Mouse (Mus musculus) mesoderm, embryonic 11.5 days (tissue): Measurements from ENCODE around the gene Tsc22d3.

ENCODE experiments used
- DNase-seq: peaks from one replicate; pipeline ENCODE4 v3.0.0-alpha.2; 2012; ENCODE audit warnings: low read depth, low spot score

Tsc22d3 gene

GRCm38 (mm10) chrX:140600410-140601109 is at the start of gene Tsc22d3:
Tsc22d3 (minus strand) TSS chrX:140600659.
- peak; percentile 58 for DNase-seq

DNA sequence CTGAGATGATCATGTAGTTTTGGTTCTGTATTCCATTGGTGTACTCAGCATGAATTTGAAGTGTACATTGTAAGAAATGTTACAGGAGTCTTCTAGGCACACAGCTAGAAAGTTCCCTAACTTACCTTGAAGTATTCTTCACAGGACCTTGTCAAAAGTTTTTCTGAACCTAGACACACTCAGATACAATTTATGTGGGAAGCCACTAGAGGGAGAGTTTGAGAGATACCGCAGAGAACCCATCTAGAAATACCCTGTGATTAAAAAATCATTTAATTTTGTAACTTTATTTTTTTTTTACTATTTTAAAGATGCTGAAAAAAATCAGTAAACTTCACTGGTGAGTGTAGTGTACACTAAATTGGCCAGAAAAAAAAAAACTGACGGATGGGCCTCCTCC is 39.1 kb upstream of the Tsc22d3 start:
- DNase-seq = no peak

- DNase-seq = no peak
Observed at GRCm38 (mm10) chrX:140638028-140638427, 37.6 kb upstream of the Tsc22d3 start.

DNA sequence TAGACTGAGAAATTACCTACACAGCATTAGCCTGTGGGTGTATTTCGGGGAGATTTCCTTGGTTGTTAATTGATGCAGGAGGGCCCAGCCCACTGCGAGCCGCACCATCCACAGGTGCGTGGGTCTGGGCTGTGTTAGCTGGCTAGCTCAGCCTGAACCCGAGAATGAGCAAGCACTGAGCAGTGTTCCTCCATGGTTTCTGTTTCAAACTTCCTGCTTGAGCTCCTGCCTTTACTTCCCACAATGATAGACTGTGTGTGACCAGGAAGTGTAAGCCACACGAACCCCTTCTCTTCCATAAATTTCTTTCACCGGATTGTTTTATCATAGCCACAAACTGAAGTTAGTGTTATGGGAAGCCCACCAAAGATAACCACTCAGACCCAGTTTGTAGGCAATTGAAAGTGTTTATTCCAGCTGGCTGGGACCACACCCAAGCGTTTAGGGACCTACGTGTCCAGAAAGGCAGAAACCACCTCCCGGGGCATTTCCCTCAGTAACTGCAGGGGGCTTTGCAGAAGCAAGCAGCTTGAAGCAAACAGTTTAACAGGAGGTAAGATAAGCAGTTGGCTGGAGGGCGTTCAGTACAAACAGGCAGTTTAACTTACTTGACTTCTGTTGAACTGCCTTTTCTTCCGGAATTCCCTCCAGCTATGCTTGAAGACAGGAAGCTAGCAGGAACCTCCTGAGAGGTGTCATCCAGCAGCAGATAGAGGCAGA is 24.6 kb upstream of the Tsc22d3 start:
- DNase-seq = no peak

DNA sequence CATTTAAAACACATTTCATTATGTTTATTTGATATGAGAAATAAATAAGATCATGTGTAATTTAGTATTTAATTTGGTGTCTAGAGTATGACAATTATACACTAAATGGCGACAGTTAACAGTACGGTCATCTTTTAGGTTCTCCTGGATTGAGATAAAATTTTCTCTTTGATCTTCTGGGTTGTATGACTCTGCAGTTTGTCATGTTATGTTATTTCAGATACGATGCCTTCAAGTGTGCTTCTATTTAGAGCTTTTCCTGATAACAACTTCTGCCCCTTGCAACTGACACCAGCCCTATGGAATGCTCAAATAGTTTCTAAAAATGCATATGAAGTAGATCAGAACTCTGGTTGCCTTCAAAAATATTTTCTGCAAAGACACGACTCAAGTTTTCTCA is 9.5 kb upstream of the Tsc22d3 start:
- DNase-seq = no peak

- no peak for DNase-seq
Observed at GRCm38 (mm10) chrX:140601884-140602283, 1.4 kb upstream of the Tsc22d3 start.

DNA sequence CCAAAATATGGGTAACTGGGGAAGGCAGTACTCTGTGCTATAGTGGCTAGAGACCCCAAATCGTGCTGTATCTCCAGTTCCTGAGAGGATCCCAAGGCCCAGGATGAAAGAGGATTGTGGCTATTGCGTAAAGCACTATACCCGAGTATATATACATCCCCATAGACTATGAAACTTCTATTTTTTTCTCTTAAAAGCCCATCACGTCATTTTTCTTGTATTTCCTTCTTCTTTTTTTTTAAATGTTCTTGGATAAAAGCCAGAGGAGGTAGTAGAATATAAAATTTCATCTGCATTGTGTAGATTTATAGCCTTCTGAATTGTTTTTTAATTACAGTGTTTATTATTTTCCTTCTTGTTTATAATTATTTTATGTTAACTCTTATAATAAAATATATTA is 852 bp upstream of the Tsc22d3 start:
- no peak for DNase-seq

DNA sequence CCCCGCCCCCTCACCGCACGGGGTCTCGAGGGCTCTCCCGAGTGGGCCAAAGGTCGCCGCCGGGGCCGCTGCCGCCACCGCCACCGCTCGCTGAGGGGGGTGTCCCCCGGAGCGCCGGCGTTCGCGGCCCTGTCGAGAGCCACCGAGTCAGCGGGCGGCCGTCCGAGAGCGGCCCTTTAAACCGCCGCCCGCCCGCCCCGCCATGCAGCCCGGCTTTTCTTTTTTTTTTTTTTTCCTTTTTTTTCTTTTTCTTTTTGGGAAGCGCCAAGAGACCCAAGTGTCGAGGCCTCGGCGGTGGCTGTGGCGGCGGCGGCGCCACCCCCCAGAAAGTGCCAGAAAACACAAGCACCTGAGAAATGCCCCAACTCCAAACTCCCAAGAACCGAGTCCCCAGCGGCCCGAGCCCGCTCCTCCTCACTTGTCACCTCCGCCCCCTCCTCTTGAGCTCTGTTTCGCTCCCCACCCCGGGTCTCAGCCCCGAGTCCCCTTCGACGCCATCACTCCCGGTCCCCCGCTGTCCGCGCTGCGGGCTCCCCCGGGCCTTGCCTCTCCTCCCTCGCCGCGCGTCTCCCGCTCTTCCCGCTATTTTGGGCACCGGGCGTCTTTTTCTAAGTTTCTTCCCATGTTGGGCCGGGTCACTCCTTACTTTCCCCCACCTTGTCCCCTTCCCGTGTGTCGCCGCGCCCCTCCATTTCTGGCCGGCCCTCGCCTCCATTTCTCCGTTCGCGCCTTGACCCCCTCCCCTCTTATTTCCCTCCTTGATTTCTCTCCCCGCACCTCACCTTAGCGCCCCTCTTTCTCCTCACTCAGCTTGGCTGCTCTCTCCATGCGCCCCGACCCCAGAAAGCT is 674 bp downstream of the Tsc22d3 start:
- peak; percentile 2 for DNase-seq

DNA sequence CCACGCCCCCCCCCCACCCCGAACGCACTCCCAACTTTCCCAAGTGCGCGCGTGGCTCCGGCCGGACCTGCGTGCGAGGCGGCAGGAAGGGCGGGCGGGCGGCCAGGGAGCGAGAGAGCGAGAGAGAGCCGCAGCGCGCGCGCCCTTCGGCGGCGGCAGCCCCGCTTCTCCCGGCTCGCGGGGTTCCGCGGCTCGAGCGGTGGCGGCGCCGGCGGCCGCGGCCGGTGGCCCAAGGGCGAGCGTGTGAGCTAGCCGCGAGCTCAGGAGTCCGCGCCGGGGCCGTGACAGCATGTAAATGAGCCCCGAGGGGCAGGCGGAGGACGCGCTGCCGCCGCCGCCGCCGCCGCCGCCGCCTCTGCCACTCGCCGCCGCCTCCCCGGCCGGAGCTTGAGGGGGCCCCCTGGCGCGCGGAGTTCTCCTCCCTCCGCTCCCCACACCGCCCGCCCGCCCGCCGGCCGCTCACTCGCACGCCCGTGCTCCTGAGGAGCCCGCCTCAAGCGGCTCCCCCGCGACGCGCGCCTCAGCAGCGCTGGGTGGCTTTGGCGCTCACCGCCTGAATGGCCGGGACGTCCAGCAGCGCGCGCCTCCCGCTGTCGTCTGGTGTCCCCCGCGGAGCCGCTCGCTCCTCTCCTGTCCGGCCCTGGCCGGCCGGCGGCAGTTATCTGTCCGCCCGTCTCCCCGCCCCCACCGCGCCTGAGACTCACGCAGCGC is 1.5 kb downstream of the Tsc22d3 start:
- DNase-seq = peak; percentile 28

DNA sequence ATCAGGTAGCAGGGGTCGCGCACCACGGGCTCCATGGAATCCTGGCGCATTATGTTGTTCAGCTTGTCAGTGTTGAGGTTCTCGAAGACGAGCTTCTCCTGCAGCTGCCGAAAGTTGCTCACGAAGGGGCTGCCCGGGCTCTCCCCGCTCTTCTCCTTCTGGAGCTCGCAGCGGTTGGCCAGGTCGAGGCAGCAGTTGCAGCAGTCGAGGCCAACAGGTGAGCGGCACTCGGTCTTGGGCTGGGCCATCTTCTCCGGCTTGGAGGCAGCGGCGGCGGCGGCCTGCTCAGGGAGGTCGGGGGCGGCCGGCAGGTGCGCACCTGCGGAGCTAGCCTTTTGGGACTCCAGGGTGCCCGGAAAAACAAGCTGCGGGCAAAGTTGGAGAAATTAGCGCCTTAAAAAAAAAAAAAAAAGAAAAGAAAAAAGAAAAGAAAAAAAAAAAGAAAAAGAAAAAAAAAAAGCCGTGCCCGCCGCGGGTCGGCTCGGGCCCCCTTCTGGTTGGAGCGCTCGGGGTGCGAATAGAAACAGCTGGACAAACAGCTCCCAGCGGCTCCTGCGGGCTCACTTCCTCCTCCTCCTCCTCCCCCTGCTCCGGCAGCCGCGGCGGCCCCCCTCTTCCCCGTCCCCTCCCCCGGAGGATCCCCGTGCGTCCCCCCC is 2.1 kb downstream of the Tsc22d3 start:
- peak; percentile 10 for DNase-seq

DNA sequence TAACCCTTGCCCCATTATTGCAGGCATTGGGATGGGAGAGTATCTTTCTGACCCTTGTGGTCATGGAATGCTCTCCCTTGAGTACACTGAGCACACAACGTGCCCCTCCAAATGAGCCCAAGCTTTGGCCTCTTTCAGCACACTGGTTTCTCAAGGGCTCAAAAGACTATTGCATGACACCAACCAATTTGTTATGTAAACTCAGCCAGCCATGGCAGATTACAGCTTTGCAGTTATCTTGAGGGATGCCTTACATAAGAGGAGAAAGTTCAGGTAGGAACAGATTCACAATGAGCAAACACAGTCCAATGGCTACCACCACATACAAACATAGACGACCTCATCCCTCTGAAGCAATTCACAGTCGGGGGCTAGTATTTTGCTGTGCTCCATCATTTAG is 9.3 kb downstream of the Tsc22d3 start:
- DNase-seq = no peak

DNA sequence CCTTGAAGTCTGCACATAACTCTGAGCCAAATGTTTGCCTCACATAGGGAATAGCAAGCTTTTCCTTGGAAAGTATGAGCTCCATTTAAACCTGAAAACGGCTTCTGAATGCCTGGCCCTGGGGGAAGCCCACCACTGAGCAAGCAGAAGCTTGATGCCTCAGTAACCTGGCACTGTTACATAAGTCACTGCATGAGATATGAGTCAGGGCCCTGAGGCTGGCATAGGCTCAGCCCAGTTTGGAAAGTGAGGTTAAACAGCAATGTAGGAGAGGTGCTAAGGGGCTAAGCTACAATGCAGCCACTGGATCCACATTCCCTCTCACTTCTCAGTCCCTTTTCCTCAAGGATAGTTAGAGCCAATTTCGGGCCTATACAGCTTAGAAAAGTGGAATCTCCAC is 10.3 kb downstream of the Tsc22d3 start:
- no peak for DNase-seq

DNA sequence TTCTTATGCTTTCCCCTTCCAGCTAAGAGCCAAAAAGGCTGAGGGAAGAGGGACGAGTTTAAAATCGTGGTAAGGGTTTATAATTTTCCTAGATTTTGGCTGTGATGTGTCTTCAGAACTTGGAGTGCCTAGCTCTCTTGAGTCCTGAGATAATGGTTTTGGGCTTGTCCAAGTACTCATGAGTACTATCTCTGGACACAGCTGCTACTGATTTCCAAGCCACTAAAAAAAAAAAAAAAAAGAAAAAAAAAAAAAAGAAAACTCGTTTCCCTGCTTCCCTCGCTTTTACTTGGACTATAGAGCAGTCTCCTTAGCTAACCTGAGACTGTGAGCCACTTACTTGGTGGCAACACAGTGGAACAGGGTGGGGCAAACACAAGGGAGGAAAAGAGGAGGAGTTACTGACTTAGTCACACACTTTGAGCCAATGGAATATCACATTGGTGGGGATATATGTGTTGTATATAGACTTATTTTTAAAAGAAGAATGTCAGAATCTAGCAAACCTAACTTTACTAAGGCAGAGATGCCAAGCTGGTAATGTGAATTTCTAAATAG is 11.2 kb downstream of the Tsc22d3 start:
- no peak for DNase-seq

DNA sequence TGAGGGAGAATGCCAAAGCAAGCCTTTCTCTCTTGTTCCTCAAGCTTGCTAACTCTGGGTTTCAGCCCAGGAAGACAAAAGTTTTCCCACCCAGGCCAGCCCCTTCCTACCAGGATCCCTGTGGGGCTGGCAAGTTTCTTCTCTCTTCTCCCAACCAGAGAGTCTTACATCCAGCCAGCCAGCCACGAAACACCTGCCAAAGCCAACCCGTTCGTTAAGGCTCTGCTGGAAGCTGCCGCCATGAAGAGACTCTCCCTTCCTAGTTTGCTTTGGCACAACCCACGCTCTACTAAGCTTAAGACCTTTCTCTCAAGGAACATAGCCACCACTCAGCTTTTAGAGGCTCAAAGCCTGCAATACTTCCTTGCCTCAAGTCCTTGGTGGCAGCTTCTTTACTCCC is 11.9 kb downstream of the Tsc22d3 start:
- DNase-seq = no peak

GRCm38 (mm10) chrX:140580416-140580815 is 20.0 kb downstream of the Tsc22d3 start:
- DNase-seq = no peak

DNA sequence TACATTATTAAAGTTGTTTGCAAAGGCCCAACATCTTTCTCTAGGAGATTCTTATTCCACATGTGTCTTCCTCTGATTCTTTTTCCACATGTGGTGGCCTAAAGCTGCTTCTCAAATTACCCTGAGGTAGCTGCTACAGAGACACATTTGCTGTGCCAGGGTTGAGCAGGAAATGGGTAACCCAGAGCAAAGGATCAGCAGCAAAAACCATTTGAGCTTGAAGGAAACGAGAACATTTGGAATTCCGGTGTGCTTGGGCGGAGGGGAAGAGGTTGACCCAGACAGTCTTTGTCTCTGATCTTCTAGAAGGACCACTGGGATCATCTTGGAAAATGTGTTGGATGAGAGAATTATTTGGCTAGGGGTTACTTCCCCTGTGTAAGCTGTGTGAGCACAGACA is 24.8 kb downstream of the Tsc22d3 start:
- no peak for DNase-seq

DNA sequence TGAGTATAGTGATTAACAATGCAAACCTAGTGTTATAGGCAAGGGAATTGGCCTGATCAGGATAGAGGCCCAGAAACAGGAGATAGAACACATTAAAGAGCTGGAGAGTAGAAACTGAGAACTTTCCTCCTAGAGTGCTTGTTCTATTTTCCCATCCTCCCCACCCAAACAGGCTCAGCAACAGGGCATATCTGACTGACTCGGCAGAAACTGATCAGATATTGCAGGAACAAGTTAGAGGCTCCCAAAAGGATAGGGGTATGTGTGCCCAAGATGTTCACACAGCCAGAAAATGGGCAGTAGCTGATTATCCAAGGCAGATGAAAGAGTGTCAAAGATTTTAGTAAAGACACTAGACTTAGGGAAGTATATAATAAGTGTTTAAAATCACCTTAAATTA is 25.3 kb downstream of the Tsc22d3 start:
- DNase-seq = no peak

GRCm38 (mm10) chrX:140572702-140573338 is 27.6 kb downstream of the Tsc22d3 start:
- no peak for DNase-seq

DNA sequence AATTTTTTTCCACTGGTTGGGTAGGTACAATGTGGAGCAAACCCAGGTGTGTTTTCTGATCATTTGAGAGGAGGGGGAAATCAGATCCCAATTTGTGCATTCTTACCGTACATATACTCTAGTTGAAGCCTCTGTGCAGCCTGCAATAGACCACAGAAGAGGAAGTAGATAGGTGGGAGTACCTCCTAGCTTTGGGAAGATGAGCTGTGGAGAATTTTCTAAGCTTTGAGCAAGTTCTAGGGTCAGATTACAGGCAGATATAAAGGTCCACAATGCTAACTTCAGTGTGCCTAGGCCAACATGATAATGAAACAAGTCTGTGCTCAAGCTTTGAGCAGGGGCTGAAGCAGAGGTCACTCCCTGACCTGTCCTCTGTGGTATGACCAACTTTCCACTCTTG is 30.9 kb downstream of the Tsc22d3 start:
- no peak for DNase-seq

- no peak for DNase-seq
Observed at GRCm38 (mm10) chrX:140567711-140568407, 32.6 kb downstream of the Tsc22d3 start.
